Mouse (Mus musculus) midbrain, embryonic 10.5 days (tissue): ENCODE measurements around the gene Sytl4. TPM values are rescaled to one million over a fixed set of nuclear protein-coding genes. Genes with fewer than 3 reads are reported as not detected.

ENCODE experiments used
- DNase-seq: peaks from one replicate; pipeline ENCODE4 v3.0.0-alpha.2; 2017; ENCODE audit warnings: low spot score
- H3K27ac ChIP-seq: fragments of 300-500 bp; sonication (generic); replicated peaks from 2 replicates; pipeline ENCODE4 v1.5.1; 2016; ENCODE audit warnings: mild to moderate bottlenecking
- H3K27me3 ChIP-seq: fragments of 300-500 bp; sonication (generic); 2 replicates; pipeline ENCODE4 v1.6.1; 2016; ENCODE audit warnings: low read depth, mild to moderate bottlenecking; ENCODE audit not compliant: poor library complexity, severe bottlenecking
- H3K36me3 ChIP-seq: fragments of 300-500 bp; sonication (generic); 2 replicates; pipeline ENCODE4 v1.6.1; 2016; ENCODE audit warnings: mild to moderate bottlenecking, moderate library complexity
- H3K4me1 ChIP-seq: fragments of 300-500 bp; sonication (generic); 2 replicates; pipeline ENCODE4 v1.6.1; 2016
- H3K4me3 ChIP-seq: fragments of 300-500 bp; sonication (generic); 2 replicates; pipeline ENCODE4 v1.5.1; 2016; ENCODE audit warnings: mild to moderate bottlenecking, moderate library complexity
- H3K9me3 ChIP-seq: fragments of 300-500 bp; sonication (generic); replicated peaks from 2 replicates; pipeline ENCODE4 v1.6.1; 2016; ENCODE audit warnings: mild to moderate bottlenecking
- WGBS: fragments of 180-500 bp; shearing (Covaris S2); methylation state at CpG from one replicate; pipeline ENCODE4 v1.1.7; 2016; 5-methylcytosine and 5-hydroxymethylcytosine counted together
- polyA plus RNA-seq: library from polyadenylated mRNA; unstranded; fragments of >200 nt; fragmentation: Nextera tagmentation; extraction: Ambion mirVana; gene quantifications from 2 replicates; pipeline ENCODE4 v1.2.1, GENCODE M21; 2016

The Sytl4 gene
- polyA plus RNA-seq, 1 experiment from 2014 or later, result 1.3 TPM

GRCm38 (mm10) chrX:133921187-133921586 is 60.4 kb downstream of the Sytl4 start:
- 79% methylated on average over 4 of the region's 4 CpGs for WGBS
- H3K27me3 ChIP-seq, result peaks cover 79% of the 10 kb centered on the region

DNA sequence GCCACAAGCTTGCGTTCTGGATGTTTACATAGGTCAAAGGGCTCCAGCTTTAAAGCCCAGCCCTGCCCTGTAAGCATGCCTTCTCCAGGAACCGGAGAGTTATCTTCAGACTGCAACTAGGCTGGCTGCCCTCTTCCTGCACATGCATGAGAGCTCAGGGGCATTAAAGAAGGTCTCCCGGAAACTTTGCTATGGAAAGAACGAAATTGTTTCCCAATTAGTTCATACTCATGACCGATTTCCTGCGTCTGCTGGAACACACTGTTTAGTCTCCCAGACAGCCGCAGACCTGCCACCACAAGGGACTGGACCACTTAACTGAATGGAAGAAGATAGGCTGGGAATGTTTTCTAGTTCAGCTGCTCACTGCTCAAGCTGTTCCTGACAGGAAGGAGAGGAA is 67.4 kb downstream of the Sytl4 start:
- Histone ChIP-seq H3K27me3 (peaks cover 92% of the 10 kb centered on the region), H3K4me1 (peaks cover 16% of the 10 kb centered on the region), H3K27ac (no peak overlapping the region), H3K4me3 (no peak overlapping the region), H3K9me3 (no peaks in the 10 kb centered on the region), H3K36me3 (no peaks in the 10 kb centered on the region)
- no peak for DNase-seq
- 61% methylated on average over 7 of the region's 7 CpGs for WGBS

More at GRCm38 (mm10) chrX:133921187-133921586, 60.4 kb downstream of the Sytl4 start:
- H3K4me3 ChIP-seq, result no peak overlapping the region
- H3K27ac ChIP-seq, result no peak overlapping the region
- no peaks in the 10 kb centered on the region for H3K36me3 ChIP-seq
- no peaks in the 10 kb centered on the region for H3K9me3 ChIP-seq
- DNase-seq, result no peak
- H3K4me1 ChIP-seq, result no peaks in the 10 kb centered on the region

DNA sequence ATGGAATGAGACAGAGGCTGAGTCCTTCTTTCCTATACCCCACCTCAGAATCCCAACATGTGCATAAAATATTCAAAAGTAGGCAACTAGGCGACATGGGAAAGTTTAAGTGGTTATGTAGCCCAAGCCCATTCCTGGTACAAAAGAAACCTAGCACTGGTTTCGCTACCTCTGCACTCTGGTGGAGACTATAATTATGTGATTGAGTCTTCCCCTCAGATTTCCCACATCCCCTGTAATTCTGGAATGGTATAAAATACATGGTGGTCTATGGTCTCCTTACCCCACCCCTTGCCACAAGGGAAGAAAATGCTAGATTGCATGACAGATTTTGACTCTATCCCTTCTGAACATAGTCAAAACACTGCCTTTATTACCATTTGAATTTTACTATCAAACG is 68.6 kb downstream of the Sytl4 start:
- peaks cover 92% of the 10 kb centered on the region for H3K27me3 ChIP-seq
- peaks cover 19% of the 10 kb centered on the region for H3K4me1 ChIP-seq
- WGBS, result 85% methylated on average over 3 of the region's 3 CpGs
- H3K36me3 ChIP-seq, result no peaks in the 10 kb centered on the region
- no peak for DNase-seq
- H3K27ac ChIP-seq, result no peak overlapping the region
- no peaks in the 10 kb centered on the region for H3K9me3 ChIP-seq
- no peak overlapping the region for H3K4me3 ChIP-seq

DNA sequence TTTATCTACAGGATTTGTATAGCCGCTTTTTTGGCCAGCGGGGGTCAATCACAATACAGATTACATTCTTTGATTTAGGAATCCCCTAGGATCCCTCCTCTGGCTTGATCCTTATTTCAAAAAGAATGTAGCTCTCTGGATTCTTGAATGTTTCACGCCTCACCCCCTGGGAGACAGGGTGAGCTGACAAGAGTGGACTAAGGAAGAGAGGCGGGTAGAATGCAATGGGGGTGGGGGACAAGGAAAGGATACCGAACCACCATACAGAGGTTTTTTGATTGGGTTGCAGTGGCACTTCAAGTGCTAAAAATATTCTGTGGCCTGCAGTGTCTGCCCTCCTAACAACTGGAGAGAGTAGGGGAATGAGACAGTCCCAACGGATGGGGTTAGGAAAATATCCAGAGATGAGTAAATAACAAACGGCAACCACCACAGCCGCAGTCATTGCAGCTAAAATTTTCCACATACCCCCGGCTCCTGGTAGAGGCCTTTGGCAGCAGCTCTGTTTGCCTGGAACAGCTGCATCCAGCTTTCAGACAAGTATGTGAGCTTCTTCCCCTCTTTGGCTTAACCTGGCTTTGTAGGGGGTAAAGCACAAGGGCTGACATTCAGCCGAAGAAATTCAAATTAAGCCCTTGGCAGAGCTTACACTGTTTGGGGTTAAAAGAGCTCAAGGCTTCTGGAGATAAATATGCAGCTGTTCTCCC is 70.1 kb downstream of the Sytl4 start:
- peaks cover 81% of the 10 kb centered on the region for H3K27me3 ChIP-seq
- H3K9me3 ChIP-seq, result no peaks in the 10 kb centered on the region
- no peak for DNase-seq
- no peak overlapping the region for H3K4me3 ChIP-seq
- H3K4me1 ChIP-seq, result peaks cover 19% of the 10 kb centered on the region
- no peak overlapping the region for H3K27ac ChIP-seq
- H3K36me3 ChIP-seq, result no peaks in the 10 kb centered on the region
- WGBS, result 33% methylated on average over 10 of the region's 10 CpGs

DNA sequence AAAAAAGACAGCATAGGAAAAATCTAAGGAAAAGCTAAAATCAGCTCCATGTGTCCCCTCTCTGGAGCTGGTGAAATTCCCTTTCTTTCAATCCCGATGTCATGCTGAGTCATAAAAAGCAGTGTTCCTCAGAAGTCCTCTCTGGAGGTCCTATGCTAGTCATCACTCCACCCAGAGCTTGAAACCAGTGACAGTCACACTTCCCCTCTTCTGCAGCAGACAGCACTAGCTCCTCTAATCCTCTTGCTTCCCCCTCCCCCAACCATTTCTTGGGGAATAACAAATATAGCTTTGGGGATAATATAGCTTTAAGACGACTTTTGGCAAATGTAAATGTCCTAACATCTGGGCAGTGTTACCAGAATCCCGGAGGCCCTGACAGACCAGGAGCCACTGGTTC is 73.4 kb downstream of the Sytl4 start, which contains the start of gene Srpx2:
Srpx2 (plus strand) TSS at position 166 of the 400 bp plus-strand sequence.
- Histone ChIP-seq H3K9me3 (no peaks in the 10 kb centered on the region), H3K27ac (no peak within 1 kb of the TSS), H3K4me3 (no peak within 1 kb of the TSS), H3K36me3 (no peaks in the 10 kb centered on the region), H3K4me1 (peaks cover 15% of the 10 kb centered on the region), H3K27me3 (peaks cover 48% of the 10 kb centered on the region)
- DNase-seq, result no peak
- WGBS, result 39% methylated on average over 3 of the region's 3 CpGs

DNA sequence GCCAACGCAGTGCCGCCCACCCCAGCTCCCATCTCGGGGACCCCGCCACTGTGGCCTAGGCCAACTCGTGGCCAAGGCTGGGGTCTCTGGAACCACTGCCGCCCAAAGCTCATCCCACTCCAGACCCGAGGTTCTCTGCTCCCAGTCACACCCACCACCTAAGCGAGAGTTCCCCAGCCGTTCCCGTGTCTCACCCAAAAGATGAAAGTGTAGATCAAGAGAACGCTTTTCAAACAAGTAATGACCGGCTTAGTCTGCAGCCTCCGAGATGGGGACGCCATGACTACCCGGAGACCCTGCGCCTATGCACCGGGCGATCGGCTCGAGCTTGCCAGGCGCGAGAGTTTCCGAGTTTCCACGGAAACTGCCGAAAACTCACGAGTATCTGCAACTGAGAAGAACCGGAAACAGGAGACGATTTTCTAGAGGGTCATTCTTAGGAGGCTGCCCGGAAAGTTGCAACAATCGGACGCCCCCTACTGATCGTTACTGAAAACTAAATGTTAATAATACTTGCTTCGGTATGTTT is 83.5 kb downstream of the Sytl4 start, which contains the start of gene Tspan6:
Tspan6 (minus strand) TSS at position 416 of the 529 bp plus-strand sequence.
- 22% methylated on average over 33 of the region's 33 CpGs for WGBS
- Histone ChIP-seq H3K4me3 (peak within 1 kb of the TSS; percentile 65), H3K27me3 (peaks cover 14% of the 10 kb centered on the region; the same call in 1 of the 2 replicates), H3K9me3 (no peaks in the 10 kb centered on the region), H3K36me3 (peaks cover 31% of the 10 kb centered on the region), H3K4me1 (peaks cover 3% of the 10 kb centered on the region; the same call in 1 of the 2 replicates), H3K27ac (peak within 1 kb of the TSS; percentile 90)
- DNase-seq, result peak; percentile 81

- WGBS, result 90% methylated on average over 5 of the region's 5 CpGs
- Histone ChIP-seq H3K27me3 (peaks cover 5% of the 10 kb centered on the region; the same call in 1 of the 2 replicates), H3K4me1 (no peaks in the 10 kb centered on the region), H3K4me3 (no peak overlapping the region), H3K9me3 (no peaks in the 10 kb centered on the region), H3K36me3 (peaks cover 33% of the 10 kb centered on the region), H3K27ac (no peak overlapping the region)
- no peak for DNase-seq
These were observed 93.5 kb downstream of the Sytl4 start for GRCm38 (mm10) chrX:133888111-133888510.

DNA sequence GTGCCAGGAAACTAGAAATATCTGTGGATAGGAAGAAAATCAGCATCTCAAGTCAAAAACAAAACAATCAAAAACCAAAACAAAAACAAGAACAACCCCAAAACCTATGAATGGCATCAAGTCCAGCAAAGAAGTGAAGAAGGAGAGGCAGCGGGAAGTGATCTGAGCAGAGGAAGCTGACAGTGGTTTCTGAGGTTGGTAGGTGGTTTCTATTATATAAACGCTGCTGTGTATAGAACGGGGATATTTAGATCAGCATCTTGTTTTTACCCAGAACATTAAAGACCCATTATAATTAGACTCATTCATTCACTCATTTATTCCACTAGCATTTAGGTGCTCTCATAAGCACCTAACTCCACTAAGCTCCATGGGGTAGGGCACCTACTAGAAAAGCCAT is 94.3 kb downstream of the Sytl4 start:
- DNase-seq, result no peak
- Histone ChIP-seq H3K9me3 (no peaks in the 10 kb centered on the region), H3K27me3 (peaks cover 5% of the 10 kb centered on the region; the same call in 1 of the 2 replicates), H3K36me3 (peaks cover 25% of the 10 kb centered on the region), H3K4me3 (no peak overlapping the region), H3K4me1 (no peaks in the 10 kb centered on the region), H3K27ac (no peak overlapping the region)
- 96% methylated on average over 3 of the region's 3 CpGs for WGBS

Other genes with a start within 250 kb of the Sytl4 start
- 0.51 and 1.2 TPM in 2 replicates for gene Tnmd, start 130.8 kb downstream of the Sytl4 start, polyA plus RNA-seq
- gene Tspan6, start 83.4 kb downstream of the Sytl4 start, polyA plus RNA-seq, result 220 and 240 TPM in 2 replicates
- gene Srpx2, start 73.4 kb downstream of the Sytl4 start, polyA plus RNA-seq, result 1.1 and 1.2 TPM in 2 replicates
- gene Cstf2, start 77.4 kb upstream of the Sytl4 start, polyA plus RNA-seq, result 63.6 and 67.9 TPM in 2 replicates
- 0.05 TPM in 2 replicates for gene Xkrx, start 180.3 kb upstream of the Sytl4 start, polyA plus RNA-seq
- gene Arl13a, start 205.7 kb upstream of the Sytl4 start, polyA plus RNA-seq, result not detected in 2 replicates
- not detected in 2 replicates for gene Nox1, start 240.1 kb upstream of the Sytl4 start, polyA plus RNA-seq